ENCODE assay signal across 27 mouse cellular contexts in the genomic region with DNA sequence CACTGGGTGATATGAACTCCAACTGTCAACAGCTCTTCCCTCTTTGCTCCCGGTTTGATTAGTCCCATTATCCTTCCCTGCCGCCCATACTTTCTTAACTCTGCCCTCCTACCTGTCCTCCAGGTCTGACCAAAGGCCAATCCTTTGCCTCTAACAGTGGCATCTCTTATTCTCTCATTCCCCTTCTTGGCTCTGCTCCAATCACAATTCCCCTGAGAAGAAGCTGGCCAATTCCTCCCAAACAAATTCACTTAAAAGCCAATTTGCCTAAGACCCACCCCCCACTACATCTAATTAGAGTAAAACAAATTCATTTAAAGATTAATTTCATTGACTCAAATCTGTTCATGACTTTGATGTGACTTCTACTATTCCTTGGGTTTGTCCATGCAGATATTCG.
DNase-seq lines count a peak whose midpoint lies in the region; ATAC-seq and TF ChIP-seq lines count a peak whose summit lies in the region.
"Had no signal": no experiment of that assay in that cellular context is flagged by ENCODE, and none has a peak within 500 bp of the region (broad histone marks: within the 10 kb centered on the region; RNA-seq: fewer than 3 reads in every experiment).

No protein-coding gene starts in this region.

- no peaks in the 10 kb centered on the region for H3K27me3 ChIP-seq in intestine, embryonic 14.5 days (replicated peaks; ENCODE audit: control insufficient read depth, insufficient read depth, low read length)
- no peaks in the 10 kb centered on the region for H3K27me3 ChIP-seq in intestine, postnatal 0 days (replicated peaks; ENCODE audit: control insufficient read depth, insufficient read depth, low read length)
- H3K27me3 ChIP-seq: embryonic facial prominence, embryonic 13.5 days; forebrain, embryonic 13.5 days; limb, embryonic 15.5 days; liver, embryonic 15.5 days; lung, embryonic 15.5 days; neural tube, embryonic 13.5 days had no signal

- H3K36me3 ChIP-seq in intestine, embryonic 14.5 days (ENCODE audit: control insufficient read depth, insufficient read depth, low read length) = no peaks in the 10 kb centered on the region
- no peaks in the 10 kb centered on the region for H3K36me3 ChIP-seq in intestine, postnatal 0 days (ENCODE audit: control insufficient read depth, insufficient read depth)
- H3K36me3 ChIP-seq: embryonic facial prominence, embryonic 13.5 days; heart, embryonic 10.5 days; limb, embryonic 15.5 days; liver, embryonic 15.5 days; lung, embryonic 15.5 days; neural tube, embryonic 13.5 days had no signal

- H3K27ac ChIP-seq in intestine, embryonic 14.5 days (ENCODE audit: low read depth) = no peak overlapping the region
- no peak overlapping the region for H3K27ac ChIP-seq in intestine, postnatal 0 days (ENCODE audit: low read depth, low read length)
- no peak overlapping the region for H3K27ac ChIP-seq in left cerebral cortex, adult 2 months
- H3K27ac ChIP-seq: embryonic facial prominence, embryonic 13.5 days; forebrain, embryonic 13.5 days; heart, embryonic 10.5 days; kidney, postnatal 0 days; limb, embryonic 15.5 days; liver, embryonic 15.5 days; lung, embryonic 15.5 days; neural tube, embryonic 13.5 days had no signal

- intact Hi-C loops in left cerebral cortex, postnatal 4 days (cut with DNase I) = no loop called here
- intact Hi-C loops in left cerebral cortex, adult 2 months (cut with DNase I) = no loop called here

- no peak overlapping the region for H3K9ac ChIP-seq in intestine, embryonic 14.5 days (ENCODE audit: low read length)
- no peak overlapping the region for H3K9ac ChIP-seq in intestine, postnatal 0 days (ENCODE audit: low read depth, low read length)
- H3K9ac ChIP-seq: embryonic facial prominence, embryonic 13.5 days; forebrain, embryonic 13.5 days; limb, embryonic 15.5 days; liver, embryonic 15.5 days; lung, embryonic 15.5 days; neural tube, embryonic 13.5 days had no signal

- peak; percentile 6 for DNase-seq in adrenal gland, postnatal 10 days
- DNase-seq in adrenal gland, postnatal 4 days (ENCODE audit: low spot score in 2 of 2) = no peak
- DNase-seq in intestine, embryonic 14.5 days (ENCODE audit: low spot score) = peak; percentile 50
- DNase-seq in left cerebral cortex, postnatal 4 days = peak; percentile 11
- DNase-seq in left cerebral cortex, adult 2 months (ENCODE audit: extremely low spot score in 1 of 2, low spot score in 2 of 2) = no peak
- peak; percentile 27 for DNase-seq in brain, embryonic 14.5 days (ENCODE audit: low read depth)
- no peak for DNase-seq in liver
- DNase-seq: adrenal gland, postnatal 25 days; cerebellum, adult 11 months; cerebellum, postnatal 36 days; embryo, embryonic 11 days; lung, postnatal 36 days; retina, postnatal 1 day; right cerebral cortex, postnatal 25 days; spleen, adult 18-20 months had no signal

- no peak for TF ChIP-seq POLR2A in brain, embryonic 14.5 days (IDR thresholded peaks at IDR 0.05; ENCODE audit: borderline replicate concordance, extremely low read depth, insufficient read depth, insufficient read length, poor library complexity, severe bottlenecking)

- no peaks in the 10 kb centered on the region for H3K9me3 ChIP-seq in intestine, embryonic 14.5 days (ENCODE audit: control insufficient read depth, low read length)
- H3K9me3 ChIP-seq in intestine, postnatal 0 days (ENCODE audit: control insufficient read depth) = no peaks in the 10 kb centered on the region
- H3K9me3 ChIP-seq: embryonic facial prominence, embryonic 13.5 days; forebrain, embryonic 13.5 days; heart, embryonic 10.5 days; limb, embryonic 15.5 days; liver, embryonic 15.5 days; lung, embryonic 15.5 days; neural tube, embryonic 13.5 days had no signal

- WGBS in intestine, embryonic 14.5 days = 77% methylated on average over 3 of the region's 3 CpGs
- 67% methylated on average over 3 of the region's 3 CpGs for WGBS in intestine, postnatal 0 days

- H3K4me3 ChIP-seq in intestine, embryonic 14.5 days (ENCODE audit: low read depth, low read length) = no peak overlapping the region
- H3K4me3 ChIP-seq in intestine, postnatal 0 days (ENCODE audit: low read depth, low read length) = no peak overlapping the region
- no peak overlapping the region for H3K4me3 ChIP-seq in left cerebral cortex, adult 2 months
- H3K4me3 ChIP-seq: embryonic facial prominence, embryonic 13.5 days; erythroblast, embryonic 14.5 days; forebrain, embryonic 13.5 days; heart, embryonic 10.5 days; limb, embryonic 15.5 days; liver, embryonic 15.5 days; lung, embryonic 15.5 days; myocyte; neural tube, embryonic 13.5 days had no signal

- H3K4me1 ChIP-seq in intestine, embryonic 14.5 days (replicated peaks; ENCODE audit: control insufficient read depth, insufficient read depth, low read length) = no peaks in the 10 kb centered on the region
- H3K4me1 ChIP-seq in intestine, postnatal 0 days (replicated peaks; ENCODE audit: control insufficient read depth, insufficient read depth, low read length) = no peaks in the 10 kb centered on the region
- H3K4me1 ChIP-seq: embryonic facial prominence, embryonic 13.5 days; heart, embryonic 10.5 days; limb, embryonic 15.5 days; liver, embryonic 15.5 days; lung, embryonic 15.5 days; neural tube, embryonic 13.5 days had no signal

- TF ChIP-seq CTCF in intestine, postnatal 0 days (IDR thresholded peaks at IDR 0.05; ENCODE audit: low read depth) = no peak
- TF ChIP-seq CTCF in left cerebral cortex, adult 2 months (IDR thresholded peaks at IDR 0.05) = no peak
- TF ChIP-seq CTCF in brain, embryonic 14.5 days (IDR thresholded peaks at IDR 0.05; ENCODE audit: borderline replicate concordance, extremely low read depth, insufficient read depth, insufficient read length) = no peak

- no peak for ATAC-seq in intestine, embryonic 14.5 days (replicated peaks; ENCODE audit: low FRiP score, low TSS enrichment, low read depth)
- ATAC-seq in intestine, postnatal 0 days = no peak
- ATAC-seq: forebrain, embryonic 13.5 days; hindbrain, embryonic 16.5 days had no signal

- H3K4me2 ChIP-seq in intestine, embryonic 14.5 days (ENCODE audit: low read length) = no peak overlapping the region
- H3K4me2 ChIP-seq in intestine, postnatal 0 days (replicated peaks; ENCODE audit: low read depth) = no peak overlapping the region
- H3K4me2 ChIP-seq: embryonic facial prominence, embryonic 13.5 days; forebrain, embryonic 13.5 days; limb, embryonic 15.5 days; liver, embryonic 15.5 days; lung, embryonic 15.5 days; neural tube, embryonic 13.5 days had no signal

Comparison
In these comparisons a context has a peak if more than half of its experiments do, and no peak if none do; other contexts are left out.
1. DNase-seq: peak in adrenal gland, postnatal 10 days (single experiment), intestine, embryonic 14.5 days (single experiment), left cerebral cortex, postnatal 4 days (single experiment) and brain, embryonic 14.5 days (single experiment); none in adrenal gland, postnatal 4 days (0 of 2), left cerebral cortex, adult 2 months (0 of 2) and liver (single experiment).